Mouse (Mus musculus) lung, adult 2 months (tissue): ENCODE data around the gene Rnf220.

Experiments
- CTCF ChIP-seq: fragments of 200-500 bp; IDR thresholded peaks from 2 replicates; pipeline ENCODE4 v1.5.1; 2011; ENCODE audit warnings: mild to moderate bottlenecking, low read length, control low read depth; ENCODE audit not compliant: insufficient read depth
- POLR2A ChIP-seq: fragments of 200-500 bp; IDR thresholded peaks from 2 replicates; pipeline ENCODE4 v1.6.1; 2011; ENCODE audit warnings: low read depth, mild to moderate bottlenecking, control low read depth, low read length, borderline replicate concordance; ENCODE audit errors: extremely low read depth

DNA sequence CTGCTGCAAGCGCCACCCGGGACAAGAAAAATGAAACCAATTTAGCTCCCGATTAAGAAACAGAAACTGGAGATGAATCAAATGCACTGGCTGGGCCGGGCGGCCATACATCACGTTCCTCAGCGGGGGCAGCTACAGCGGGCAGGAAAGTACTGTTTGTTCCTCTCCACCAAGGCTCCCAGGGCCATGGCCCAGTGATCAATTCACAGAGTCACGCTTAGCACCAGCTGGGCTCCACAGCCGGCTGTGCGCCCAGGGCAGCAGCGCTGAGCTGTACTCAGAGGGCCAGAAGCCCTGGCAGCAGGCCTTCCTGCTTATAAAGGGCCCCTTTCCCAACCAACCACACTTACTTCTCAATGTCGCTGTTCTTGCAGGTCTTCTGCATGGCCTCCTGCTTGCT lies 219.8 kb downstream of the Rnf220 start:
- TF ChIP-seq CTCF (no peak), POLR2A (no peak)
